Comparison of ENCODE assay signal across 8 mouse cellular contexts in genomic region chr11:70669582-70670345, GRCm38 (mm10). TPM values are rescaled to one million over a fixed set of nuclear protein-coding genes. Genes with fewer than 3 reads are reported as not detected.
DNase-seq lines count a peak whose midpoint lies in the region; ATAC-seq lines count a peak whose summit lies in the region.

No protein-coding gene starts in this region.

- peak overlapping the region; percentile 81 for H3K4me2 ChIP-seq in forebrain, embryonic 13.5 days
- H3K4me2 ChIP-seq in lung, embryonic 15.5 days = peak overlapping the region; percentile 88

- peak overlapping the region; percentile 87 for H3K27ac ChIP-seq in brown adipose tissue, adult 24 weeks (replicated peaks; ENCODE audit: low read depth, low read length)
- peak overlapping the region; percentile 97 for H3K27ac ChIP-seq in forebrain, embryonic 13.5 days
- H3K27ac ChIP-seq in lung, embryonic 15.5 days = peak overlapping the region; percentile 99

- intact Hi-C loops in heart, postnatal 14 days (cut with DNase I) = no loop called here

- peak overlapping the region; percentile 74 for H3K4me3 ChIP-seq in brown adipose tissue, adult 24 weeks (ENCODE audit: insufficient read depth, low read depth, low read length)
- peak overlapping the region; percentile 63 for H3K4me3 ChIP-seq in forebrain, embryonic 13.5 days
- H3K4me3 ChIP-seq in lung, embryonic 15.5 days = peak overlapping the region; percentile 73

- peak; percentile 44 for ATAC-seq in forebrain, embryonic 13.5 days
- peak; percentile 35 for ATAC-seq in lung, embryonic 15.5 days (ENCODE audit: borderline replicate concordance, extremely low read depth, low FRiP score, low TSS enrichment)
- peak; percentile 22 for ATAC-seq in neutrophil, adult 5-6 weeks (ENCODE audit: extremely low read depth, insufficient number of reproducible peaks, low FRiP score, poor library complexity, severe bottlenecking)

- peaks cover 45% of the 10 kb centered on the region for H3K36me3 ChIP-seq in forebrain, embryonic 13.5 days (ENCODE audit: poor library complexity, severe bottlenecking)
- peaks cover 33% of the 10 kb centered on the region for H3K36me3 ChIP-seq in lung, embryonic 15.5 days

- H3K9ac ChIP-seq in forebrain, embryonic 13.5 days = peak overlapping the region; percentile 87
- H3K9ac ChIP-seq in lung, embryonic 15.5 days = peak overlapping the region; percentile 58

- no peaks in the 10 kb centered on the region for H3K9me3 ChIP-seq in forebrain, embryonic 13.5 days (replicated peaks)
- no peaks in the 10 kb centered on the region for H3K9me3 ChIP-seq in lung, embryonic 15.5 days

- DNase-seq in ES-CJ7 (ENCODE audit: low read depth, low spot score) = peak; percentile 94
- peak; percentile 71 to 80 for DNase-seq in heart, postnatal 14 days
- peak; percentile 84 to 89 for DNase-seq in kidney, postnatal 4 days
- peak; percentile 95 for DNase-seq in thymus, postnatal 14 days

- no peaks in the 10 kb centered on the region for H3K27me3 ChIP-seq in forebrain, embryonic 13.5 days
- H3K27me3 ChIP-seq in lung, embryonic 15.5 days = no peaks in the 10 kb centered on the region

- WGBS in forebrain, embryonic 13.5 days = under 1% methylated on average over 30 of the region's 31 CpGs
- under 1% methylated on average over 30 of the region's 31 CpGs for WGBS in lung, embryonic 15.5 days

- no peaks in the 10 kb centered on the region for H3K4me1 ChIP-seq in brown adipose tissue, adult 24 weeks (ENCODE audit: control insufficient read depth, insufficient read depth, insufficient read length, low read length)
- H3K4me1 ChIP-seq in forebrain, embryonic 13.5 days = peaks cover 31% of the 10 kb centered on the region
- H3K4me1 ChIP-seq in lung, embryonic 15.5 days = peaks cover 23% of the 10 kb centered on the region

RNA-seq across cellular contexts. Expression of gene Spag7, which starts 0.5 kb away (rescaled TPM):
- 74.7 and 107 TPM in 2 replicates for polyA plus RNA-seq in brown adipose tissue, adult 24 weeks (2012; ENCODE audit: insufficient read depth, insufficient read length, missing spikeins)
- 173 and 177 TPM in 2 replicates for polyA plus RNA-seq in forebrain, embryonic 13.5 days (2015; fragmentation: Nextera tagmentation; extraction: Ambion mirVana)
- 10 to 100 TPM; 83.4 to 84.4 TPM for total RNA-seq in heart, postnatal 14 days (2021)
- polyA plus RNA-seq in lung, embryonic 15.5 days (2015; fragmentation: Nextera tagmentation; extraction: Ambion mirVana) = 170 TPM in 2 replicates
- total RNA-seq in neutrophil, adult 5-6 weeks (2017) = 49.2 and 55.3 TPM in 2 replicates

RNA-seq across cellular contexts. Expression of gene Eno3, which starts 12.8 kb away (rescaled TPM):
- 40.8 and 79.3 TPM in 2 replicates for polyA plus RNA-seq in brown adipose tissue, adult 24 weeks (2012; ENCODE audit: insufficient read depth, insufficient read length, missing spikeins)
- 7.1 and 7.4 TPM in 2 replicates for polyA plus RNA-seq in forebrain, embryonic 13.5 days (2015; fragmentation: Nextera tagmentation; extraction: Ambion mirVana)
- 1,000 to 10,000 TPM; 1,878 to 1,971 TPM for total RNA-seq in heart, postnatal 14 days (2021)
- 27.9 and 33.3 TPM in 2 replicates for polyA plus RNA-seq in lung, embryonic 15.5 days (2015; fragmentation: Nextera tagmentation; extraction: Ambion mirVana)
- 16.7 and 21.2 TPM in 2 replicates for total RNA-seq in neutrophil, adult 5-6 weeks (2017)

RNA-seq across cellular contexts. Expression of gene Pfn1, which starts 15.3 kb away (rescaled TPM):
- polyA plus RNA-seq in brown adipose tissue, adult 24 weeks (2012; ENCODE audit: insufficient read depth, insufficient read length, missing spikeins) = 244 and 265 TPM in 2 replicates
- polyA plus RNA-seq in forebrain, embryonic 13.5 days (2015; fragmentation: Nextera tagmentation; extraction: Ambion mirVana) = 919 and 977 TPM in 2 replicates
- total RNA-seq in heart, postnatal 14 days (2021) = 100 to 1,000 TPM; 326 to 379 TPM
- polyA plus RNA-seq in lung, embryonic 15.5 days (2015; fragmentation: Nextera tagmentation; extraction: Ambion mirVana) = 1,970 and 2,089 TPM in 2 replicates
- 683 and 728 TPM in 2 replicates for total RNA-seq in neutrophil, adult 5-6 weeks (2017)

RNA-seq across cellular contexts. Expression of gene Camta2, which starts 18.1 kb away (rescaled TPM):
- polyA plus RNA-seq in brown adipose tissue, adult 24 weeks (2012; ENCODE audit: insufficient read depth, insufficient read length, missing spikeins) = 15.8 and 16.3 TPM in 2 replicates
- polyA plus RNA-seq in forebrain, embryonic 13.5 days (2015; fragmentation: Nextera tagmentation; extraction: Ambion mirVana) = 11.9 and 13.9 TPM in 2 replicates
- 10 to 100 TPM; 38.3 to 40.0 TPM for total RNA-seq in heart, postnatal 14 days (2021)
- 11.8 and 12.8 TPM in 2 replicates for polyA plus RNA-seq in lung, embryonic 15.5 days (2015; fragmentation: Nextera tagmentation; extraction: Ambion mirVana)
- 24.1 and 36.1 TPM in 2 replicates for total RNA-seq in neutrophil, adult 5-6 weeks (2017)

RNA-seq across cellular contexts. Expression of gene Slc25a11, which starts 22.5 kb away (rescaled TPM):
- 166 and 170 TPM in 2 replicates for polyA plus RNA-seq in brown adipose tissue, adult 24 weeks (2012; ENCODE audit: insufficient read depth, insufficient read length, missing spikeins)
- 156 and 165 TPM in 2 replicates for polyA plus RNA-seq in forebrain, embryonic 13.5 days (2015; fragmentation: Nextera tagmentation; extraction: Ambion mirVana)
- 100 to 1,000 TPM; 438 to 444 TPM for total RNA-seq in heart, postnatal 14 days (2021)
- 150 and 162 TPM in 2 replicates for polyA plus RNA-seq in lung, embryonic 15.5 days (2015; fragmentation: Nextera tagmentation; extraction: Ambion mirVana)
- total RNA-seq in neutrophil, adult 5-6 weeks (2017) = 75.8 and 82.8 TPM in 2 replicates

Comparison
In these comparisons a context has a peak if more than half of its experiments do, and no peak if none do; other contexts are left out.
1. Peak in every context shown above with its lines: DNase-seq, ATAC-seq, H3K4me3 ChIP-seq and H3K27ac ChIP-seq.